Mouse (Mus musculus) stomach, embryonic 16.5 days (tissue): ENCODE data around the gene Pacrg. TPM values are rescaled to one million over a fixed set of nuclear protein-coding genes. Genes with fewer than 3 reads are reported as not detected.

Source experiments
- ATAC-seq: fragments of 200-750 bp; cut with Nextera tagmentation; 2 replicates; pipeline ENCODE4 v1.8.0; 2017; ENCODE audit warnings: moderate number of reproducible peaks, moderate TSS enrichment; ENCODE audit not compliant: insufficient read depth, low FRiP score
- H3K27ac ChIP-seq: fragments of 300-500 bp; sonication (generic); 2 replicates; pipeline ENCODE4 v1.5.1; 2014; ENCODE audit warnings: low read length
- H3K27me3 ChIP-seq: fragments of 300-500 bp; sonication (generic); 2 replicates; pipeline ENCODE4 v1.6.1; 2014; ENCODE audit warnings: low read length, control low read depth, mixed read lengths; ENCODE audit not compliant: control insufficient read depth, insufficient read depth
- H3K36me3 ChIP-seq: fragments of 300-500 bp; sonication (generic); 2 replicates; pipeline ENCODE4 v1.6.1; 2014; ENCODE audit warnings: low read length; ENCODE audit not compliant: control insufficient read depth, insufficient read depth
- H3K4me1 ChIP-seq: fragments of 300-500 bp; sonication (generic); 2 replicates; pipeline ENCODE4 v1.6.1; 2014; ENCODE audit warnings: low read length, control low read depth, mixed read lengths; ENCODE audit not compliant: control insufficient read depth, insufficient read depth
- H3K4me2 ChIP-seq: fragments of 300-500 bp; sonication (generic); 2 replicates; pipeline ENCODE4 v1.6.1; 2014; ENCODE audit warnings: low read depth, low read length, mixed read lengths
- H3K4me3 ChIP-seq: fragments of 300-500 bp; sonication (generic); replicated peaks from 2 replicates; pipeline ENCODE4 v1.5.1; 2014; ENCODE audit warnings: mild to moderate bottlenecking, low read length
- H3K9ac ChIP-seq: fragments of 300-500 bp; sonication (generic); 2 replicates; pipeline ENCODE4 v1.6.1; 2014; ENCODE audit warnings: low read length
- H3K9me3 ChIP-seq: fragments of 300-500 bp; sonication (generic); replicated peaks from 2 replicates; pipeline ENCODE4 v1.6.1; 2016; ENCODE audit warnings: low read length, control low read depth; ENCODE audit not compliant: control insufficient read depth
- WGBS: fragments of 180-500 bp; shearing (Covaris S2); extraction: QIAGEN DNeasy Blood & Tissue Kit; methylation state at CpG from one replicate; pipeline ENCODE4 v1.1.7; 2014; 5-methylcytosine and 5-hydroxymethylcytosine counted together
- polyA plus RNA-seq: library from polyadenylated mRNA; unstranded; fragments of >200 nt; fragmentation: Nextera tagmentation; extraction: Ambion mirVana; gene quantifications from 2 replicates; pipeline ENCODE4 v1.2.1, GENCODE M21; 2015

Gene Pacrg
- polyA plus RNA-seq, 1 experiment from 2014 or later = 1.8 TPM

DNA sequence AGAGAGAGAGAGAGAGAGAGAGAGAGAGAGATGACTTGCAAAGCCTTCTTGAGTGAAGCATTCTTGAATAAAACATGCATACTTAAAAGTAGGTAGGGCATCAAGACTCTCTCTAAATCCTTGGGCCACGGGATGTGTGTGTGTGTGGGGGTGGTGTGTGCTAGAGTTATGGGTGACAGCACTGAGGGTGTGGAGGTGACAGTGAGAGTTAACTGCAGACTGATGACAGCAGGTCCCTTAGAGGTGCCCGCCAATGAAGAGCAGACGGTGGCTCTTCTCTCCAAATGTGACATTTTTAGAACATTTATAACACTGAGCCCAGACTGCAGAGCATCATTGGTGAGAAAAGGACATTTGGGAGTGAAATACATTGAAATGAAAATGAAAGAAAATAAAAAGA lies 220.2 kb downstream of the Pacrg start:
- no peaks in the 10 kb centered on the region for H3K36me3 ChIP-seq
- 88% methylated on average over 3 of the region's 3 CpGs for WGBS
- no peaks in the 10 kb centered on the region for H3K27me3 ChIP-seq
- no peak overlapping the region for H3K9ac ChIP-seq
- H3K4me1 ChIP-seq = no peaks in the 10 kb centered on the region
- no peak overlapping the region for H3K4me3 ChIP-seq
- no peaks in the 10 kb centered on the region for H3K9me3 ChIP-seq
- no peak overlapping the region for H3K27ac ChIP-seq
- no peak for ATAC-seq
- no peak overlapping the region for H3K4me2 ChIP-seq

DNA sequence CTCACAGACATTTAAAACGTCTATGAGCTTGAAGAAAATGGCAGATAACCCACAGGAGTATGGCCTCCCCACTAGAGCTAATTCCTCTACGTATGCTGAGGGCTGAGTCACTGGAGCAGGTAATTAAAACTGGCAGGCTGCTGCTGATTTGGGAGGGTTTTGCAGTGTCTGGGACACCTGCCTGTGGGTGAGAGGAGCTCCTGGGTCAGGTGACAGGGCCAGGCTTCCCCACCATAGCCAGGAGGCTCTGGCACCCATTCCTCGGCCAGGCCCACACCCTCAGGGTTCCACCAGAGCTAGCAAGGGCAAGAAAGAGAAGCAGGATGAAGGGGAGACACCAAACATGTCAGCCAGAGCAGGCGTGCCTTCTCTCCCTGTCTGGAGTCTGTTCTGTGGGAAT lies 222.5 kb downstream of the Pacrg start:
- no peak for ATAC-seq
- Histone ChIP-seq H3K4me2 (no peak overlapping the region), H3K9ac (no peak overlapping the region), H3K4me3 (no peak overlapping the region), H3K27me3 (no peaks in the 10 kb centered on the region), H3K27ac (no peak overlapping the region), H3K9me3 (no peaks in the 10 kb centered on the region), H3K36me3 (no peaks in the 10 kb centered on the region), H3K4me1 (no peaks in the 10 kb centered on the region)
- 72% methylated on average over 4 of the region's 4 CpGs for WGBS

DNA sequence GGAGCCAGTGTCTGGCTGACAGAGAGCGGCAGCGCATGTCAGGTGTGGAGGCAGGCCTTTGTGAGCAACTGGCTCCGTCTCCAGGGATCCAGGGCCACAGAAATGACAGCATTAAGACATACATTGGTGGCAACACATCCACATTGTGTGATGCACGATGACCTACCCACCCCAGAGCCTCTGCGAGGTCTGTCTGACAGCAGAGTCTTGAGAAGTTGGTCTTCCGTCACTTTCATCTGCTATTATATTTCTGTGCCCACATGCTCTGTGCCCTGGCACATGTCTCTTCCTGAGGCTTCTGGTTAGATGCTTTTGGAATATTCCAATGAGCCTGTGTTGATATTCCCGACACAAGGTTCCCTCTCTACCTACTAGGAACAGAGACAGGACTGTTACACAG lies 224.5 kb downstream of the Pacrg start:
- H3K36me3 ChIP-seq = no peaks in the 10 kb centered on the region
- ATAC-seq = no peak
- H3K9ac ChIP-seq = no peak overlapping the region
- WGBS = 87% methylated on average over 7 of the region's 7 CpGs
- H3K4me1 ChIP-seq = no peaks in the 10 kb centered on the region
- no peak overlapping the region for H3K4me3 ChIP-seq
- H3K27ac ChIP-seq = no peak overlapping the region
- no peak overlapping the region for H3K4me2 ChIP-seq
- H3K9me3 ChIP-seq = no peaks in the 10 kb centered on the region
- no peaks in the 10 kb centered on the region for H3K27me3 ChIP-seq

DNA sequence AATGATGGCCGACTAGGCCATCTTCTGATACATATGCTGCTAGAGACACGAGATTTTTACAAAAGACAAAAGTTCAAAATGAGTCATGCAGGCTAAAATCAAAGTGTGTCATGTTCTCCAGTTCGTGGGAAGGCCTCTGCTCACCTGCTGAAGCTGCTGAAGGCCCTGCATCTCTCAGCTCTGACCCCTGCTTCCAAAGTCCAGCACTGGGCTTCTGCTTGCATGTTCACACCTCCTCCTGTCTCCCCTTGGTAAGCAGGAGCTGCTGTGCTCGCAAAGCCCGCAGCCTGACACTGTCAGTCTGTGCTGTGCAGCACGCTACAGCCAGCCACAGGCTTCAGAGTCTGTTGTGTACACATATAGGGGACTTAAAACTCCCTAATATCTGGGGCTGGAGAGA lies 225.4 kb downstream of the Pacrg start:
- Histone ChIP-seq H3K27ac (no peak overlapping the region), H3K4me2 (no peak overlapping the region), H3K9ac (no peak overlapping the region), H3K36me3 (no peaks in the 10 kb centered on the region), H3K9me3 (no peaks in the 10 kb centered on the region), H3K4me1 (no peaks in the 10 kb centered on the region), H3K4me3 (no peak overlapping the region), H3K27me3 (no peaks in the 10 kb centered on the region)
- WGBS = 80% methylated on average over 6 of the region's 6 CpGs
- no peak for ATAC-seq

DNA sequence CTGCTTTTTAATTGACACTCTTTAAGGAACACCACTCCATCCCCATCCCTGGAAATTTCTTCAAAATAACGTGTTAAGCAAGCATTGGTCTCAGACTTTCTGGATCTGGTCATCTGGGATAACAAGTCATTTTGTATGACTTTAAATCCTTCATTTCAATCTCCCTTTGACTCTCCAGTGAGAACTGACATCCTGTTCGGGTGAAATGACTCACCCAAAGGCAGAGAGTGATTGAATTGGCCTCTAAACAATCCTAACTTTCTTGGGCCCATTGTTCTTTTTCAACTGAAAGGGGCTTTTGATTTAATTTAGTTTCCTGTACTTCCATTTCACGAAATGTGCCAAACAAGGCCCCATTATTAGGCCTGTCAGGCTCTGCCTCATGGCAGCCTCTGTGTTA lies 228.5 kb downstream of the Pacrg start:
- ATAC-seq = no peak
- H3K9me3 ChIP-seq = no peaks in the 10 kb centered on the region
- no peaks in the 10 kb centered on the region for H3K27me3 ChIP-seq
- no peak overlapping the region for H3K27ac ChIP-seq
- no peaks in the 10 kb centered on the region for H3K4me1 ChIP-seq
- H3K36me3 ChIP-seq = no peaks in the 10 kb centered on the region
- 49% methylated on average over 3 of the region's 3 CpGs for WGBS
- H3K4me2 ChIP-seq = no peak overlapping the region
- no peak overlapping the region for H3K9ac ChIP-seq
- no peak overlapping the region for H3K4me3 ChIP-seq

DNA sequence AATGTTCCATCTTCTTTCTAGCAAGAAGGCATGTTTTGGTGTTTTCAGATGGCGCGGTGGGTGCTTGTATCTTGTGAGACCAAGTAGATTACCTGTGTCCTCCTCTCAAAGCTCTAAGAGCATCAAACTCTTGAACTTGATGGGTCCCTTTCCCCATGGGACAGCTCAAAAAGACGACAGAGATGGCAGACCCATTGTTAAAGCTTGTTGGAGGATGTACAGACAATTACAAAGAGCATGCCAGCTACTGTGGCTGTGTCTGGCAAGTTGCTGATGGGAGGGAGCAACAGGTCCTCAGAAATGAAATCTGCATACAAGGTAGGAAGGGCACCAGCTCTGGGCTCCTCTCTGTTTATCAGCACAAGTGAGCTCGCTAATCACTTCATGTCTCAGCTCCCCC lies 232.0 kb downstream of the Pacrg start:
- no peaks in the 10 kb centered on the region for H3K9me3 ChIP-seq
- no peak overlapping the region for H3K9ac ChIP-seq
- H3K27me3 ChIP-seq = no peaks in the 10 kb centered on the region
- no peaks in the 10 kb centered on the region for H3K36me3 ChIP-seq
- no peak overlapping the region for H3K4me2 ChIP-seq
- WGBS = 74% methylated on average over 4 of the region's 4 CpGs
- H3K4me1 ChIP-seq = no peaks in the 10 kb centered on the region
- no peak overlapping the region for H3K4me3 ChIP-seq
- ATAC-seq = no peak
- H3K27ac ChIP-seq = no peak overlapping the region

DNA sequence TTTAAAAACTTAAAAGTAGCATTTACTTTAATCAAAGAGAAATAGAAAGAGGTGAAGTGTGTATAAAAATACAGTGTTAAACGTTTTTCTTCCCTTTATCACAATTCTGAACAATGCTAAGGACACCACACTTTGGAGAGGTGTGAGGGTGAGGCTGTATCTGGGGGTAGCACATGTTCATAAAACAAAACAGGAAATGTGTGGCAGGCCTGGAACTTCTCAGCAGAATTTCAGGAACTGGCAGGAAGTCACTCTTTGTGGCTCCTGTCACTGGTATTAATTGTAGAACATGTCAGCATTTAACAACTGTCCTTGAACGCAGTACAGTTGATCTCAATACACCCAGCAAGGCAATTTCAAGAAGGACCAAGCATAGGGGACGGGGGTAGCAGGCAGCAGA lies 234.0 kb downstream of the Pacrg start:
- no peaks in the 10 kb centered on the region for H3K4me1 ChIP-seq
- no peak overlapping the region for H3K9ac ChIP-seq
- no peak overlapping the region for H3K27ac ChIP-seq
- no peaks in the 10 kb centered on the region for H3K36me3 ChIP-seq
- H3K9me3 ChIP-seq = no peaks in the 10 kb centered on the region
- no peaks in the 10 kb centered on the region for H3K27me3 ChIP-seq
- 52% methylated on average over 3 of the region's 3 CpGs for WGBS
- H3K4me3 ChIP-seq = no peak overlapping the region
- no peak overlapping the region for H3K4me2 ChIP-seq
- no peak for ATAC-seq

DNA sequence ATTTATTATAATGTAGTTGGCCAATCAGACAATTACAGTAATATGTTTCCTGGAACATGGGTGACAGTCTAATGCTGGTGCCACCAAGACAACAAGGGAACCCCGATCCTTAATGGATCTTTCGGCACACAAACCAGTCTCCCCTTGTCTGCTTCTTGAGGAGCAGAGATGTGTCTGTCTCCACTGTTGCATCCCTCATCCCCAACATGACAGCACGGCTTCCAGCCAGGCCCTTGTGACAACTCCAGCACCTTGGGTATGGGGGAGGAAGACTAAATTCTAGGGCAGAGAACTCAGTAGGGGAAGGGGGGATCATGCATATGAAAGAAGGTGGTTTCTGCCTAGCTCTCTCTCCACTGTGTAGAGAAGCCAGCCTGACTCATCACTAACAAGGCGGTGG lies 242.4 kb downstream of the Pacrg start:
- WGBS = 92% methylated on average over 4 of the region's 4 CpGs
- ATAC-seq = no peak
- H3K36me3 ChIP-seq = no peaks in the 10 kb centered on the region
- H3K4me3 ChIP-seq = no peak overlapping the region
- no peak overlapping the region for H3K9ac ChIP-seq
- H3K4me1 ChIP-seq = no peaks in the 10 kb centered on the region
- no peak overlapping the region for H3K4me2 ChIP-seq
- no peaks in the 10 kb centered on the region for H3K9me3 ChIP-seq
- H3K27me3 ChIP-seq = no peaks in the 10 kb centered on the region
- no peak overlapping the region for H3K27ac ChIP-seq

DNA sequence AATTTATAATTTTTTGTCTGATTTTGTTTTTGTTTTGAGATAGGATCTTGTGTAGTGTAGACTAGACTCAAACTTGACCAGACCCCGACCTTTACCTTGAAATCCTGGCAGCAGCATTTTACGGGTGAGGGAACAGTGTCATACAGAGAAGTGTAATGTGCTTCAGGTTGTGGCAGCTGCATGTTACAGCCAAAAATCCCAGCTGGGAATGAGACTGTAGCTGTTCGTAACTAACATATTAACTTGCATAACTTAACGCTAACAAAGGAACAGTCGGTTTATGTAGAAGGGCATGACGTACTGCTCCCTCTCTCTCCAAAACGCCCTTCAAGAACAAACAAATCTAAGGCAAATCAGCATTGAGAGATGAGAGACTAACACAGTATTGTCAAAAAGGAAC lies 250.5 kb downstream of the Pacrg start:
- Histone ChIP-seq H3K36me3 (no peaks in the 10 kb centered on the region), H3K27me3 (no peaks in the 10 kb centered on the region), H3K4me2 (no peak overlapping the region), H3K9me3 (no peaks in the 10 kb centered on the region), H3K4me3 (no peak overlapping the region), H3K27ac (no peak overlapping the region), H3K4me1 (no peaks in the 10 kb centered on the region), H3K9ac (no peak overlapping the region)
- WGBS = 51% methylated on average over 7 of the region's 7 CpGs
- ATAC-seq = no peak

DNA sequence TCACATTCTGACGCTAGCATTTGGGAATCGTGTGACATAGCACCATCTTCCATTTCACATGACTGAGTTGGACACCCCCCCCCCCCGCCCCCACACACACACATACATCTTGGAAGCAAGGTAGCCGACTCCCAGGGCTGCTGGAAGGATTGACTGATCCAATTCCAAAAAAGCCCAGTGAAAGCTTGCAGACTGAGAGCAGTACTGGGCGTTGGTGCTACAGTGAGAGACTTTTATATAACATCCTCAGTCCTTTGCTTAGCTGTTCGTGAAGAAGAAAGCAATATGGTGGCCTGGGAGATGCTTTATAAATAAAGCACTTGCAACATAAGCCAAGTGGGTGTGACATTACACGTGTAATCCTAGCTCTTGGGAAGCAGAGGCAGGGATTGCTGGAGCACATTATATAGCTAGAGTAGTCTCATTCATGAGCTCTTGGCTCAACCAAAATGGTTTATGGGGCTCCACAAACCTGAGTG lies 251.2 kb downstream of the Pacrg start:
- Histone ChIP-seq H3K27me3 (no peaks in the 10 kb centered on the region), H3K36me3 (no peaks in the 10 kb centered on the region), H3K4me2 (no peak overlapping the region), H3K4me3 (no peak overlapping the region), H3K4me1 (no peaks in the 10 kb centered on the region), H3K27ac (no peak overlapping the region), H3K9me3 (no peaks in the 10 kb centered on the region), H3K9ac (no peak overlapping the region)
- no peak for ATAC-seq
- WGBS = 75% methylated on average over 7 of the region's 7 CpGs
